Mouse (Mus musculus) cerebral cortex, adult 2 months (tissue): ENCODE results near the gene Ap1m1.

ENCODE experiments used
- WGBS: fragments of 180-500 bp; shearing (Covaris S2); methylation state at CpG from one replicate; pipeline ENCODE4 v1.1.7; 2018; 5-methylcytosine and 5-hydroxymethylcytosine counted together

Ap1m1 gene

DNA sequence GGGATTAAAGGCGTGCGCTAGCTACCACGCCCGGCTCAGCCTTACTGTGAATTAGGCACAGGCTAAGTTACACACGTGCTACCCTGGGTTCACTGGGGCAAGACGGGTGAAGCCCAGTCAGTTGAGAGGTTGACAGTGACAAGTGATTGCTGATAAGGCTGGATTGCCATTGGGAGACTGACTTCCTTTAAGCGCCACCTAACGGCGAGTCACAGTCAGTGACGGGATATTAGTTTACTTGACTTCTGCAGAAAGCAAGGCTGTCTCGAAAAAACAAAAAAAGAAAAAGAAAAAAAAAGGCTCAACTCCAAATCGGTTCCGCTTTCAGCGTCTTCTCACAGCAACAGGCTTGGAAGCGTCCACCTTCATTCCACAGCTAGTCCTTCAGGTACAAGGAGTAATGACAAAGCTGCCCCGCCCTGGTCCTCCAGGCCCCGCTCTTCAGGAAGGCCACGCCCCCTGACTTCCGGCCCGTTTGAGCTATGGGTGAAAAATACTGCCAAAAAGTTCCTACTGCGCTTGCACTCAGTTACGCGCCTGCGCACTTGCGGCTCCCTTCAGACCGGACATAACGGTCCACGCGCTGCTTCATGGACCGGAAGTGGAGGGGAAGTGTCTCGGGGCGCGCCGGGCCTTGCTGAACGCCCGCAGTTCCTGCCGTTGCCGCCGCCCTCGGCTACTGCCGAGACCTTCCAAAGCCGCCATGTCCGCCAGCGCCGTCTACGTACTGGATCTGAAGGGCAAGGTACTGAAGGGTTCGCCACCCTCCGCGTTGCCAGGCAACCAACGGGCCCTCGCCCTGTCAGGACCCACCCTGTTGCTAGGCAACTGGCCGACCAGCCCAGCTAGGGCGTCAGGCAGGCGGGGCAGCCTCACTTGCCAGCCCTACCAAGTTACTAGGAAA is at the start of gene Ap1m1:
Gene Ap1m1, plus strand, starts transcription at position 520 of the 904 bp plus-strand sequence.
- WGBS, result under 1% methylated on average over 54 of the region's 54 CpGs

DNA sequence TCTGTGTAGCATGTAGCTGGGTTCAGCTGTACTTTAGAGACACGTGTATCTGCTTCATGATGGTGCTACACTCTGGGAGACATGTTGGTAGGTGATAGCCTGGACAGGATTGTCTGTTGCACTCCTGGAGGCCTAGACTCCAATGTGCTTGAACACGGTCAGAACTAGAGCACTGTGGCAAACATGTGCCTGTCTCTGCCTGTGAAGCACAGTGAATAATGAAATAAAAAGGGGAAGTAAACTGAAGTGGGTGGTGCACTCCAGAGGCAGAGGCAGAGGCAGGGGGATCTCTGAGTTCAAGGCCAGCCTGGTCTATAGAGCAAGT is 49.6 kb upstream of the Ap1m1 start:
- 86% methylated on average over 2 of the region's 2 CpGs for WGBS

DNA sequence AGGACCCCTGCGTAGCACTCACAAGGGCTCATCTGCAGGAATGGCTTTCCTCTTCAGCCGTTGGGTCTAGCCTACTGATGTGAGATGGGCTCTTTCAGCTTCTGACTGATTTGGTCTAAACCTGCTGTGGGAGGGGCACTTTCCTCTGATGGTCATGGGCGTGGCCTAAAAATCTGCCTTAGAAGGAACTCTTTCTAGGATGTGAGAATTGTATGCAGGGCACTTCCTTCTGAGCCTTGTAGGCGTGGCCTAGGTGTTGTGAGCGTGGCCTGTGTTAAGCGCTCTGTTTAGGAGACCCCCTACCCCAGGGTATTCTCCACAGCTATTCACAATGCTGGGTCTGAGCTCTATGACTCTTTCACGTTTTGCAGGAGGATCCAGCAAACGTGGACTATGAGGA is 41.8 kb upstream of the Ap1m1 start:
- 76% methylated on average over 8 of the region's 8 CpGs for WGBS

DNA sequence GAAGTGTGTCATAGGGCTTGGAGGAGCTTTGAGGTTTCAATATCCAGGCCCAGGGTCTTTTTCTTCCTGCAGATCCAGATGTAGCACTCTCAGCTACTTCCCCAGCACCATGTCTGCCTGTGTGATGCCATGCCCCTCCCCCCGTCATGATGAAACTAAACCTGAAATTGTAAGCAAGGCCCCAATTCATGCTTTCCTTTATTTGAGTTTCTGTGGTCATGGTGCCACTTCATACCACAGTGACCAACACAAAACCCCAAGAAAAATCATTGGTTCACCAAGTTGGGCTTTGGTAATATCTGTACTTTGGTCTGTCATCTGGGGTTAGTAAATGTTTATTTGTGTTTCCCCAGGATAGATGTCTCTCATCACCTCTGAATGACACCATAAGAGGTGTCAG is 31.2 kb upstream of the Ap1m1 start:
- WGBS, result 88% methylated on average over 1 of the region's 1 CpGs

DNA sequence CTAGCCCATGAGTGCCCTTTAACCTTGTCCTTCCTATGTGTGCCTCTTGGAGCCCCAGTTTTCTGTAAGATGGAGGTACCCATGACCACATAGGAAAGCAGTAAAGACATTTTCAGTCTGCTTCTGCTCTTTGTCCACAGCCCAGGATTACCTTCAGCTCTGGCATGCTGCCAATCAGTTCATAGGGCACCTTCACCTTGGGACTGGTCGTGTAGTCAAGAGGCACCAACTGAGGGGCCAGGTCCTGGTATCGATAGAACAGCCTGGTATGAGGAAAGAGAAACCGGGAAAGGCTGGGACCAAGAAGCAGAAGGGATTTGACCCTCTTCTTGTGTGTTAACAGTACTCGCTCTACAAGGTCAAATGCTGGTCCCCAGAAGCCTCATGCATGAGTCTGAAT is 29.6 kb upstream of the Ap1m1 start:
- 84% methylated on average over 4 of the region's 4 CpGs for WGBS

DNA sequence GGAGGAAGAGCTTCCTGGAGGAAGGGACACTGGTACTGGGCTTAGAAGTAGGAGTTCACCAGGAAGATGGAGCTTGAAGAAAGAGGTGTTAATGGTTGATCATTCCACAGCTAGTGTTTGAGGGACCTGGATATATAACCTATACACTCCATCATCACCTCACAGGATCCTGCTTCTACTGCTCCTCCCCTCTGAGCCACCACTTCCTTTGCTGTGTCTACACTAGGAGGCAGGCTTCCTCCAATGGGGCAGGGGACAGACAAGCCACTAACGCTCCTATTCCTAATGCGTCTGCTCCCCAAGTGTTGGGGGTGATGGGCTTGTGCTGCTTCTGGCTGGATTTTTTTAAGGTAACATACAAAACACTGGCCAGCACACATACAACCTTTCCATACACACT is 29.1 kb upstream of the Ap1m1 start:
- 66% methylated on average over 2 of the region's 2 CpGs for WGBS

DNA sequence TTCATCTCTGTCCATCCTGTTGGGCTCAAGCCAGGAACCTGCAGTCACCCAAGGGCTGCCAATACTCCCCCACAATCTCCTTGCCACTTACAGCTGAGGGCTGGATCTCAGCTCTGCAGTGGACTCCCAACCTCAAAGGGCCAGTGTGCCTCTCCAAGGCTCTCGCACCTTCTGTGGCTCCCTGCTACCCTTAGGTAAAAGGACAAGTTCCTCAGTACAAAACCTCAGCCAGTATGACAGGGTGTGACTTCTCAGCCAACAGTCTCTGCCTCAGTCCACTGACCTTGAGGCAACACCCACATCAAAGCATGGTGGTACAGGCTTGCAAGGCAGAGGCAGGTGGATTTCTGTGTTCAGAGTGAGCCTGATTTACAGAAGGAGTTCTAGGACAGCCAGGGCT is 28.0 kb upstream of the Ap1m1 start:
- 83% methylated on average over 1 of the region's 1 CpGs for WGBS

DNA sequence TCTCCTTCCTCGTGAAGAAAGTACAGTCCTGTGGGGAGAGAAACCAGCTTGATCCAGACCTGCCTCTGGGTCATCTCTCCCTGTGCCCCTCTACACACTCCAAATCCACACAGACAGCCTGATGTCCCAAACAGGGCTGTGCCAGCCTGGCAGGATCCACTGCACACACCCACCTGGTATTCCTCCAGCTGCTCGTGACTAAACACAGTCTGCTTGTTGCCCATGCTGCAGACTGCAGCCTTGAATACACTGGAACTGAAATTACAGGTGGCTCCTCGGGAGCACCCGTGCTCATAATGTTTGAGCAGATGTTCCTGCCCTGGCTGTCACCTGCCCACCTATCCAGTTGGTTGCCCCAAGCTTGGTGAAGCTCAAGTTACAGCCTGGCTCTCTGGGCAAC is 27.1 kb upstream of the Ap1m1 start, which contains the start of gene Cib3:
Gene Cib3, minus strand, starts transcription at position 87 of the 400 bp plus-strand sequence.
- WGBS, result 41% methylated on average over 4 of the region's 4 CpGs

DNA sequence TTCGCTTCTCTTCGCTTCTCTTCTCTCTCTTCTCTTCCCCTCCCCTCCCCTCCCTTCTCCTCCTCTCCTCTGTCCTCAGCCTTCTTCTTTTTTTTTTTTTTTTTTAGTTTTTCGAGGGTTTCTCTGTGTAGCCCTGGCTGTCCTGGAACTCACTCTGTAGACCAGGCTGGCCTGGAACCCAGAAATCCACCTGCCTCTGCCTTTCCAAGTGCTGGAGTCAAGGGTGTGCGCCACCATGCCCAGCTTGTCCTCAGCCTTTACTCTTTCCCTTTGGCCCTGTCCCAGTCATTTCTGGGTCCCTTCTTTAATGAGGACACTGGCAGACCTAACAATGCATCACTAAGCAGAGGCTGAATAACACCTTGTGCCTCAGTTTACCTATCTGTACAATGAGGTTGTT is 26.3 kb upstream of the Ap1m1 start, which contains the start of gene Gm11034:
Gene Gm11034, minus strand, starts transcription at position 101 of the 400 bp plus-strand sequence.
- 78% methylated on average over 4 of the region's 4 CpGs for WGBS

DNA sequence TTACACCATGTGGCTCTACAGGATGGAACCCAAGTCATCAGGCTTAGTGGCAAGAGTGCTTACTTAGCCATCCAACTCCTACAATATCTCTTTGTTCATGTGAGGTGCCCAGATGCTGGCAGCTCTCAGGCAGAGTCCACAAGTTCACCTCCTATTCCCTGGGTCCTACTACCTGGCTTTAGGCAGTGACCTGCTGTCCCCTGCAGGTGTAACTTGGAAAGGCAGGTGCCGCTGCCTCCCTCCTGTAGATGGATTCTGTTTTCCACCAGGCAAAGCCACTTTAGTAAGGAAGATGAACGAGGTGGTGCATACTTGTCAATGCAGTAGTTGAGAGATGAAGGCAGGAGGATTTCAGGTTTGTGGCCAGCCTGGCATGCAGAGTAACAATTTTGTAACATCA is 24.8 kb upstream of the Ap1m1 start:
- 53% methylated on average over 2 of the region's 2 CpGs for WGBS

DNA sequence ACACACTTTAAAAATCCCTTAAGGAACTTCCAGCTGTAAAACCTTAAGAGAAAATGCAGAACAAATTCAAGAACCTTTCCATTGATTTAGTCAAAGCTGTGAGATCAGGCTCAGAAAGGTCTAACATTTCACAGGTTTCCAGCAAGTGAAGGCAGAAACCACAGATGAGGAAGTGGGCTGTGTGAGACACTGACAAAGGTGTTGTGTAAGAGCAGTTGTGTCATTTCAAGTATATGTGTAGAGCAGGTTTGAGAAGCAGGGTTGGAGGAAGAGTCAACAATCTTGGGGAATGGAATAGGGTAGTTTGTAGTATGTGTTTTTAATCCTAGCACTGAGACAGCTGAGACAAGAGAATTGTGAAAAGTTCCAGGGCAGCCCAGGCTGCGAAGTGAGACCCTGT is 23.9 kb upstream of the Ap1m1 start:
- 62% methylated on average over 1 of the region's 1 CpGs for WGBS

DNA sequence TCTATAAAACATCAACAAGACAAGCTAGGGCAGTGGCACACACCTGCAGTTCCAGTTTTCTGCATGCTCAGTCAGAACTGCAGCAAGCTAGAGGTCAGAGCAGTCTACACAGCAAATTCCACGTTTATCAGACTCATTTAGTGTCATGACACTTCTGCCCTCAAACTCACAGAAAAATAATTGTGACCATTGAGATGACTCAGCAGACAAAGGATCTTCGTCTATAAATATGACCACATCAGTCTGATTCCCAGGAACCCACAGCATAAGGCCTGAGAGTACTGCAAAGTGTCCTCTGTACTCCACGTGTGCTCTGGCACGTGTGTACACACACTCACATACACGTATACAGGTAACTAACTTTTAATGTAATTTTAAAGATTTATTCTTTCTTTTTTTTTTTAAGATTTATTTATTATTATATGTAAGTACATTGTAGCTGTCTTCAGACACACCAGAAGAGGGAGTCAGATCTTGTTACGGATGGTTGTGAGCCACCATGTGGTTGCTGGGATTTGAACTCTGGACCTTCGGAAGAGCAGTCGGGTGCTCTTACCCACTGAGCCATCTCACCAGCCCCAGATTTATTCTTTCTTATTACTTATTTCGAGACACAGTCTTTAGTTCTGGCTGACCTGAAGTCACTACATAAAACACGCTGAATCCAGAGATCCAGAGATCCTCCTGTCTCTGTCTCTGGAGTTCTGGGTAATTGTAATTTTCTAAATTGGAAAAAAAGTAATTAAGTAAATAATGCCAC is 20.9 kb upstream of the Ap1m1 start:
- WGBS, result 71% methylated on average over 10 of the region's 10 CpGs

DNA sequence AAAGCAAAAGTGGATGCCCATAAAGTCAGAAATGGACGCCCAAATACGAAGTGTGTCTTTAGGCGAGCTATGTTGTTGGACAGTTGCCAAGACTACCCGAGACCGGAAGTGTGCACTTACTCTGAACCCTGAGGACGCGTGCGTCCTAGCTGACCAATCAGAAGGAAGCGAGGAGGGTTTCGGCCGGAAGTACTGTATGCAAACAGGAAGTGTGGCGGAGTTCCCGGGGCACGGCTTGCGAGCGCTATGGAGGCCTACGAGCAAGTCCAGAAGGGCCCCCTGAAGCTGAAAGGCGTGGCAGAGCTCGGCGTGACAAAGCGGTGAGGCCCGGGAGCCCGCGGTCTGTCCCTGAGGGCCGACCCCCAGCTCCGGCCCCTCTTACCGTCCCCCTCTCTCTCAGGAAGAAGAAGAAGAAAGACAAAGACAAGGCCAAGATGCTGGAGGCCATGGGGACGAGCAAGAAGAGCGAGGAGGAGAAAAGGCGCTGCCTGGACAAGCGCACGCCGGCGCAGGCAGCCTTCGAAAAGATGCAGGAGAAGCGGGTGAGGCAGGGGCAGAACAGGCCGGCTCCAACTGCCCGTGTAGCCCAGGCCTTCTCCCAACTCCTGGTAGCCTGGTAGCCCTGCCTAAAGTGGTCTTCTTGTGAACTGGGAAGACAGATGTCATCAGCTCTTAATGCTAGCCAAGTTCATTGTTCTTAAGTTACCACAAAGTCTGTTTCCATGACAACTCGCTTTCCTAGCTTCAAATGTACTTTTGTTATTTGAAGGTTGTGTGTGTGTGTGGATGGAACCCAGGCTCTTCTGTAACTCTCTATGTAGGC is 20.1 kb upstream of the Ap1m1 start, which contains the start of gene Fam32a:
Gene Fam32a, plus strand, starts transcription at position 190 of the 823 bp plus-strand sequence.
- WGBS, result 12% methylated on average over 39 of the region's 39 CpGs

DNA sequence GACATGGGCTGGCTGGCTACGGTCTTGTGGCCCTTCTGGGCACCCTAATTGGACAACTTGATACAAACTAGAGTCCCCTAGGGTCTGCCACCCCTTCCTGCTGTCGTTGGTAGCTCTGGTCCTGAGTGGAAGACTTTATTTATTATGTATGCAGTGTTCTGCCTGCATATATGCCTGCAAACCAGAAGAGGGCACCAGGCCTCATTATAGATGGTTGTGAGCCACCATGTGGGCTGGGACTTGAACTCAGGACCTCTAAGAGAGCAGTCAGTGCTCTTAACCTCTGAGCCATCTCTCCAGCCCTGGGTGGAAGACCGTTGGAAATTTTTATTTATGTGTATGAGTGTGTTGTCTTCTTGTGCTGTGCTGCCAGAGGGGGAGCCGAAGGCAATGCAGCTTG is 19.1 kb upstream of the Ap1m1 start:
- WGBS, result 78% methylated on average over 4 of the region's 4 CpGs

DNA sequence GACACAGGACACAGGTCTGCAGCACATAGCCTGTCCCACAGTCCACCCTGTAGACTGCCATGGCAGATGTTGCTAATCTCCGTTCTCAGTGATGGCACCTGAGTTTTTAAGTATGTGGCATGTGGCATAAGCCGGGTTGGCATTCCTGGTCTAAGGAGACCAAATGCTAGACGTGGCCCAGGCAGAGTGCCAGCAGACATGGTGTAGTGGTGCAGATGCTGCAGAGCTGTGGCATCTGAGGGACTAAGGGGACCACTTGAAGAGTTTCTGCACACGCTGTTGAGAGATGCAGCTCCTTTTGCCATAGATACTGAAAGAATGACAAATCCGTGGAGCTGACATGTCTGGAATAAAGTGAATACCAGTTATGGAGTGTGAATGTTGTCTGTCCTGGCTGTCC is 17.2 kb upstream of the Ap1m1 start:
- WGBS, result 86% methylated on average over 5 of the region's 5 CpGs

DNA sequence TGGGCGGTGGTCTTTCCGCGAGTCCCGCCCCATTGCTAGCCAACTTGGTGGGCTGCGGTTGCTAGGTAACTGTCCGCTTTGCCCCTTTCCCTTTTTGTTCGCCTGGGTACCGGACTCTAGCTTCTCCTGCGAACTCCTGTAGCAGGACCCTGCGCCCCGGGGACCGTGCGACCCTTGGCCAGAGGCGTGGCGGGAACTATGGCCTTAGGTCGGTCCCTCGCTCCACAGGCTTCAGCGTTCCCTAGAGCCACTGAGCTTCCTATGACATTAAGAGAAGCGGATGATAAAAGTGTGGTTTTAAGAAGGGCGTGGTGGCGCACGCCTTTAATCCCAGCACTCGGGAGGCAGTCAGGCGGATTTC is 565 bp downstream of the Ap1m1 start:
- under 1% methylated on average over 24 of the region's 24 CpGs for WGBS

DNA sequence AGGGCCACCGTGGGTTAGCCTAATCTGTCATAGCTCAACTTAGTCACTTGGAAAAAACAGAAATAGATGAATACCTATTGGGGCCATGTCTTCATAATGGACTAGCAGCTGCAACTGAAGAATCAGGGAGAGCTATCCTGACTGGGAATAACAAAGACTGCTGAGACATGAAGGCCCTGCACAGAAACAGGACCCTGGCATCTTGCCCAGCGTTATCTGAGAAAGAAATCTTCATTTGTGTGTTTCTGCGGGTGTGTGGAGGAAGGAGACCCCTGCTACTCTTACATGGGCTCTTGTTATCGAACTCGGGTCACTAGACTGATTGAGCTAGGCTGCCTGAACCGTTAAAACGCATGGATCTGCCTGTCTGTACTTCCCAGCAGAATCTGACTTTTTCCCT is 1.1 kb downstream of the Ap1m1 start:
- 46% methylated on average over 7 of the region's 7 CpGs for WGBS

DNA sequence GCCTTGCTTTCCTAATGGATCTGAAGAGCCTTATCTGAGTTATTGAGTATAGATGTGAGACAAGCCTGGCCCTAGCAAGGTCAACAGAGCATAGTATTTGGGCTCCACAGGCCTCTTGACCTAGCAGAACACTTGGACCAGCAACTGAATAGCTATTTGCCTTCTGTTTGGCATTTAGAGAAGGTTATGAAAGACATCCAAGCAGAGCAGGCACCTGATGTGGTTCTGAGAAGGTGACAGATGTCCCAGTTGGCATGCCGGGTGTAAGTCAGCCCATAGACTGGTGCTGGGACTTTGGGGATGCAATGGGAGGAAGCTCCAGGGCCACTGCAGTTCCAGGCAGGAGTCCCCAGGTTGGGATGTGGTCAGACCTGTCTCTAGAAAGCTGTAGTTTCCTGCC is 2.4 kb downstream of the Ap1m1 start:
- 64% methylated on average over 1 of the region's 1 CpGs for whole genome bisulfite sequencing

DNA sequence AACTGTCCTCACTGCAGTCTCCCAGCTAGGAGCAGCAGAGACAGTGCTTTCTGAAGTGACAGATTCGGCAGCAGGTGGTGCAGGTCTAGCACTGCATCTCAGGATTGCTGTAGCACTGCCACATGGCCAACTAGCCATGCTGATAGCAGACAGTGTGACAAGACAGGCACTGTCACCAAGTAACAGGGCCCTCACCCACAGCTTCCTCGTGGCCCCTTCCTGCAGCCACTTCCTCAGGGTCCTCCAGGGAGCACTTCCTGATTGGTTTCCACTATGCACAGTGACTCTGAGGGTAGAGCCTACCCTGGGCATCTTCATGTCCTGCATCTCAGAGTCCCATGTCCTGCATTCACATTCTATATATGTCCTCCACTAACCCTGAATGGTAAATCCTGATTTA is 4.8 kb downstream of the Ap1m1 start:
- 55% methylated on average over 2 of the region's 2 CpGs for whole genome bisulfite sequencing

DNA sequence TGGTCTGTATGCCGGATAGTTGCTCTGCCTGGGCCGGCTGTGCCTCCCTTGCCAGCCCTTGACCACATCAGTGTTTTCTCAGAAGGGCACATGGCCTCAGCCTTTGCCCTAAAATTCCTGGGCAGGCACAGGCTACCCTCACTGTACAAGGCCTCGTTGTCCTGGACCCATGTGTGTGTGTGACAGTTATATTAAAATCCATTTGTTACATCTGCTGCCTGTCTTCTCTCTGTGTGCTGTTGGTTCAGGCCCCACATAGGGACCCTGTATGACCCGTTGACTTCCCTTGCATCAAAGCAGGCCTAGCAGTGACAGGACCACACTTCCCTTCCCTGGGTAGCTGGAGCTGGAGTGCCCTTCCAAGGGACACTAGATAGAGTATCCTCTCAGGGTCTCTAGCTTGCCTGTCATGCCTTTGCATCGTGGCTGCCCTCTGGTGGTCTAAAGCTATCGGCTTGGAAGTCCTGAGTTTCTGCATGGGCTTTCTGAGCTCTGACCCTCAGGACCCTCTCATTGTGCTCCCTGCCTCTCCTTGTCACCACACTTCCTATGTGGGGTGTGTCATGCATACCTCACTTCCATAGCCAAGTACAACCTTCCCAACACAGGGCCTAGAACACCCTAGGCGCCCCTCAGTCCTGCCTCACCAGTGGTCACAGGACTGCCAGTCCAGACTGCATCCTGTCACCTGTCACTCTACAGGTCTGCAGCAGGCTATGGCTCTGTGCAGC is 17.5 kb downstream of the Ap1m1 start:
- WGBS, result 53% methylated on average over 7 of the region's 7 CpGs

DNA sequence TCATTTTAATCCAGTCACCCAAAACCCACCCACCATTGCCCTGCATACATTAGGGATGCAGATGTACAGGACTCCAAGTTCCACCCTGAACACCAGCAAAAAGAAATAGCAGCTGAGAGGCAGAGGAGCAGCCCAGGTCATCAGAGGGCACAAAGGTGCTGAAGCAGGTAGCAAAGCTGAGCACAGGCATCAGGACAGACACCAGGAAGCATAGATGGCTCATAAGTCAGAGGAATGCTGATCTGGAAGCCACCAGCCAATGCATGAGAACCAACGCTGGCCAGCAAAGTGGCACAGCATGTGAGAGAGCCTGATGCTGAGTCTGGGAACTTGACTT is 18.1 kb downstream of the Ap1m1 start:
- WGBS, result 75% methylated on average over 1 of the region's 1 CpGs

DNA sequence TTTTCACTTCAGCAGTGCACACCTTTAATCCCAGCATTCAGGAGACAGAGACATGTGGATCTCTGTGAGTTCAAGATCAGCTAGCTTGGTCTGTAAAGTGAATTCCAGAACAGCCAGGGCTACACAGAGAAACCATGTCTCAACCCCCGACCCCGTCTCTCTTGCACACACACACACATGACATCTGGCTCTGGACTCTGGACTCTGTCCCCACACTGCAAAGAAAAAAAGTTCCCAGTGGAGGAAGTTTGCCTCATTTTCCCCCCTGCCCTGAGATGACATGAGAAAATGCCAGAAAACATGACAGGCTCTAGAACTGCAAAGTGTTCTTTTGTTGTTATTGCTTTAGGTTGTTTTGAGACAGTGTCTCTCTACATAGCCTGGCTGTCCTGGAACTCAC is 20.0 kb downstream of the Ap1m1 start:
- WGBS, result 82% methylated on average over 2 of the region's 2 CpGs
